Mouse (Mus musculus) CH12.LX (cell line): Measurements from ENCODE around the gene Mroh2a. TPM values are rescaled to one million over a fixed set of nuclear protein-coding genes. Genes with fewer than 3 reads are reported as not detected.

Source experiments
- DNase-seq: peaks from one replicate; pipeline ENCODE4 v3.0.0-alpha.2; 2013; ENCODE audit errors: extremely low read depth
- H3K27ac ChIP-seq: 2 replicates; pipeline ENCODE4 v1.5.1; 2012; ENCODE audit warnings: low read depth, mild to moderate bottlenecking, control low read depth, moderate library complexity; ENCODE audit not compliant: insufficient read depth
- H3K27me3 ChIP-seq: replicated peaks from 2 replicates; pipeline ENCODE3; 2012; ENCODE audit warnings: inconsistent platforms
- H3K36me3 ChIP-seq, 2 experiments: replicated peaks in 1 of 2; 2 replicates each; pipeline versions ENCODE3 to v1.6.1; 2012; ENCODE audit warnings: inconsistent platforms in 1 of 2, low read length in 1 of 2, mild to moderate bottlenecking in 1 of 2, mixed read lengths in 1 of 2, moderate library complexity in 1 of 2; ENCODE audit not compliant: control insufficient read depth in 1 of 2, insufficient read depth in 1 of 2
- H3K4me1 ChIP-seq, 2 experiments: 2 replicates each; pipeline ENCODE4 v1.6.1; 2012; ENCODE audit warnings: inconsistent platforms in 1 of 2, moderate library complexity in 1 of 2; ENCODE audit not compliant: insufficient read depth in 2 of 2, control insufficient read depth in 1 of 2
- H3K4me2 ChIP-seq: 2 replicates; pipeline ENCODE4 v1.6.1; 2012; ENCODE audit warnings: low read depth, mild to moderate bottlenecking, control low read depth; ENCODE audit not compliant: poor library complexity, insufficient read depth, severe bottlenecking
- H3K4me3 ChIP-seq, 3 experiments: fragments of 150-350 bp in 1 of 3; sonication (generic) in 1 of 3; replicated peaks in 1 of 3; 2 replicates each; pipeline versions ENCODE3 to v1.5.1; 2011 to 2012; ENCODE audit warnings: low read depth in 2 of 3, low read length in 2 of 3, mild to moderate bottlenecking in 2 of 3, moderate library complexity in 2 of 3, control low read depth in 1 of 3, improper control_type of control experiment in 1 of 3, inconsistent platforms in 1 of 3, mixed read lengths in 1 of 3; ENCODE audit not compliant: poor library complexity in 1 of 3
- H3K79me2 ChIP-seq: replicated peaks from 2 replicates; pipeline ENCODE4 v1.6.1; 2012; ENCODE audit warnings: mild to moderate bottlenecking, moderate library complexity; ENCODE audit not compliant: control insufficient read depth, poor library complexity, insufficient read depth, severe bottlenecking; ENCODE audit errors: extremely low read depth
- H3K9ac ChIP-seq: 2 replicates; pipeline ENCODE4 v1.6.1; 2012; ENCODE audit warnings: low read depth, mild to moderate bottlenecking, control low read depth, moderate library complexity; ENCODE audit not compliant: insufficient read depth
- H3K9me3 ChIP-seq: replicated peaks from 2 replicates; pipeline ENCODE3; 2012; ENCODE audit warnings: low read length, inconsistent platforms, mixed read lengths
- CTCF ChIP-seq, 2 experiments: IDR thresholded peaks in 1 of 2; conservative IDR thresholded peaks in 1 of 2; 2 replicates each; pipeline ENCODE4 v1.5.1; 2011 to 2012; ENCODE audit warnings: low read depth in 2 of 2, low read length in 2 of 2, improper control_type of control experiment in 1 of 2, inconsistent platforms in 1 of 2, mild to moderate bottlenecking in 1 of 2, moderate library complexity in 1 of 2
- ETS1 ChIP-seq: conservative IDR thresholded peaks from 2 replicates; pipeline ENCODE4 v1.6.1; 2012; ENCODE audit warnings: low read depth, mild to moderate bottlenecking, inconsistent platforms, low read length, improper control_type of control experiment, moderate library complexity
- GABPA ChIP-seq: IDR thresholded peaks from 2 replicates; pipeline ENCODE4 v1.6.1; 2012; ENCODE audit warnings: low read depth, low read length, improper control_type of control experiment, inconsistent platforms; ENCODE audit not compliant: insufficient replicate concordance
- HCFC1 ChIP-seq: IDR thresholded peaks from 2 replicates; pipeline ENCODE4 v1.6.1; 2012; ENCODE audit warnings: low read depth, mild to moderate bottlenecking, inconsistent platforms, low read length, improper control_type of control experiment
- IRF4 ChIP-seq: IDR thresholded peaks from 2 replicates; pipeline ENCODE4 v1.6.1; 2014; ENCODE audit warnings: low read depth, mild to moderate bottlenecking, inconsistent platforms, low read length, improper control_type of control experiment
- JUND ChIP-seq: conservative IDR thresholded peaks from 2 replicates; pipeline ENCODE4 v1.6.1; 2011; ENCODE audit warnings: low read depth, low read length, improper control_type of control experiment
- KAT2A ChIP-seq: IDR thresholded peaks from 2 replicates; pipeline ENCODE4 v1.6.1; 2012; ENCODE audit warnings: low read length, improper control_type of control experiment, inconsistent platforms; ENCODE audit not compliant: insufficient replicate concordance
- MAZ ChIP-seq: IDR thresholded peaks from 2 replicates; pipeline ENCODE4 v1.6.1; 2012; ENCODE audit warnings: low read depth, mild to moderate bottlenecking, inconsistent platforms, low read length, improper control_type of control experiment, moderate library complexity
- MXI1 ChIP-seq: IDR thresholded peaks from 2 replicates; pipeline ENCODE4 v1.6.1; 2011; ENCODE audit warnings: mild to moderate bottlenecking, low read depth, low read length, improper control_type of control experiment
- POLR2A ChIP-seq: IDR thresholded peaks from 2 replicates; pipeline ENCODE4 v1.6.1; 2011; ENCODE audit warnings: low read depth, mild to moderate bottlenecking, improper control_type of control experiment, low read length
- RAD21 ChIP-seq: IDR thresholded peaks from 2 replicates; pipeline ENCODE4 v1.6.1; 2011; ENCODE audit warnings: low read depth, mild to moderate bottlenecking, low read length, improper control_type of control experiment, moderate library complexity
- RCOR1 ChIP-seq: conservative IDR thresholded peaks from 2 replicates; pipeline ENCODE4 v1.6.1; 2012; ENCODE audit warnings: low read depth, mild to moderate bottlenecking, inconsistent platforms, low read length, improper control_type of control experiment
- TBP ChIP-seq: conservative IDR thresholded peaks from 2 replicates; pipeline ENCODE4 v1.6.1; 2011; ENCODE audit warnings: low read depth, low read length, improper control_type of control experiment
- USF2 ChIP-seq: conservative IDR thresholded peaks from 2 replicates; pipeline ENCODE4 v1.6.1; 2011; ENCODE audit warnings: low read depth, low read length, improper control_type of control experiment
- ZMIZ1 ChIP-seq: IDR thresholded peaks from 2 replicates; pipeline ENCODE4 v1.6.1; 2012; ENCODE audit warnings: low read depth, mild to moderate bottlenecking, inconsistent platforms, low read length, improper control_type of control experiment
- dilution Hi-C: fragments of 300-500 bp; cut with MboI; formaldehyde crosslinking; loops from 2 replicates; pipeline ENCODE4 v1.14.3; 2020; ENCODE audit warnings: low sequenced_read_pairs; ENCODE audit not compliant: extremely low pct_unique_long_range_greater_than_20kb, extremely low pct_ligation_motif_present
- in situ Hi-C: fragments of 300-500 bp; cut with MboI; formaldehyde crosslinking; loops from 3 replicates; pipeline ENCODE4 v1.14.3; 2019; ENCODE audit warnings: low sequenced_read_pairs, low pct_ligation_motif_present, low pct_unique_long_range_greater_than_20kb, mixed read lengths
- polyA plus RNA-seq: library from polyadenylated mRNA; unstranded; fragments of >175 nt; gene quantifications from 2 replicates; pipeline ENCODE4 v1.2.1, GENCODE M21; 2012; ENCODE audit warnings: low read depth; ENCODE audit not compliant: insufficient read length
- total RNA-seq, 2 experiments: library from RNA; depleted of rRNA; stranded (reverse); fragments of 300-350 nt in 1 of 2; fragments of >200 nt in 1 of 2; gene quantifications; 2 replicates each; pipeline ENCODE4 v1.2.3; 2012 to 2014

Gene Mroh2a
- total and polyA plus RNA-seq, 3 experiments: 0.17 to 1.0 TPM; not detected in 1

- Histone ChIP-seq H3K9me3 (no peaks in the 10 kb centered on the region), H3K27ac (no peak overlapping the region), H3K36me3 (peaks cover 0 to 2% of the 10 kb centered on the region in 2 experiments), H3K4me3 (no peak overlapping the region), H3K4me1 (peaks cover 0 to 11% of the 10 kb centered on the region in 2 experiments; a peak in 2 of 4 replicates), H3K27me3 (no peaks in the 10 kb centered on the region)
- in situ Hi-C loops: no loop called here
- dilution Hi-C loops: no loop called here
- no peak for TF ChIP-seq MXI1
- no peak for TF ChIP-seq GABPA
- TF ChIP-seq, all 38 proteins: peak for 0
- Histone ChIP-seq H3K9ac (no peak overlapping the region), H3K4me2 (no peak overlapping the region), H3K79me2 (no peaks in the 10 kb centered on the region)
- no peak for DNase-seq
Observed at GRCm38 (mm10) chr1:88199996-88200395, 26.8 kb upstream of the Mroh2a start.

GRCm38 (mm10) chr1:88200456-88200855 lies 26.3 kb upstream of the Mroh2a start, which contains the start of gene Ugt1a2:
Gene Ugt1a2 (plus strand): TSS chr1:88200601.
- in situ Hi-C loops (no loop called here), dilution Hi-C loops (no loop called here)
- TF ChIP-seq ZMIZ1: no peak
- TF ChIP-seq HCFC1: no peak
- TF ChIP-seq GABPA: no peak
- TF ChIP-seq POLR2A: no peak
- no peak for TF ChIP-seq RCOR1
- Histone ChIP-seq H3K9ac (no peak within 1 kb of the TSS), H3K9me3 (peaks cover 2% of the 10 kb centered on the region), H3K4me3 (no peak within 1 kb of the TSS), H3K4me2 (no peak within 1 kb of the TSS), H3K79me2 (no peaks in the 10 kb centered on the region), H3K27me3 (no peaks in the 10 kb centered on the region), H3K36me3 (peaks cover 0 to 5% of the 10 kb centered on the region in 2 experiments), H3K4me1 (peaks cover 0 to 11% of the 10 kb centered on the region in 2 experiments; a peak in 2 of 4 replicates), H3K27ac (no peak within 1 kb of the TSS)
- DNase-seq: no peak

- no peaks in the 10 kb centered on the region for H3K4me1 ChIP-seq
- no peaks in the 10 kb centered on the region for H3K27me3 ChIP-seq
- no peak within 1 kb of the TSS for H3K9ac ChIP-seq
- no peak within 1 kb of the TSS for H3K4me2 ChIP-seq
- H3K9me3 ChIP-seq: peaks cover 2% of the 10 kb centered on the region
- no peaks in the 10 kb centered on the region for H3K79me2 ChIP-seq
- peaks cover 0 to 8% of the 10 kb centered on the region in 2 experiments for H3K36me3 ChIP-seq
- no peak within 1 kb of the TSS for H3K27ac ChIP-seq
- DNase-seq: no peak
- dilution Hi-C loops: no loop called here
- in situ Hi-C loops: no loop called here
- no peak within 1 kb of the TSS for H3K4me3 ChIP-seq
- TF ChIP-seq ETS1: no peak
- no peak for TF ChIP-seq IRF4
- no peak for TF ChIP-seq MAZ
- TF ChIP-seq USF2: no peak
- TF ChIP-seq TBP: no peak
- no peak for TF ChIP-seq JUND
- TF ChIP-seq CTCF (conservative IDR thresholded peaks at IDR 0.05 in 1 of 2, IDR thresholded peaks at IDR 0.05 in 1 of 2; ENCODE audit: low read depth in 2 of 2, low read length in 2 of 2): no peak
- no peak for TF ChIP-seq RAD21
- no peak for TF ChIP-seq KAT2A
- TF ChIP-seq, all 38 proteins: peak for 0
Observed at GRCm38 (mm10) chr1:88205294-88205922, 21.4 kb upstream of the Mroh2a start, which contains the start of gene Dnajb3. Gene Dnajb3 (minus strand): TSS chr1:88205782.
